10 mouse cellular contexts compared by ENCODE assay signal in the genomic region with DNA sequence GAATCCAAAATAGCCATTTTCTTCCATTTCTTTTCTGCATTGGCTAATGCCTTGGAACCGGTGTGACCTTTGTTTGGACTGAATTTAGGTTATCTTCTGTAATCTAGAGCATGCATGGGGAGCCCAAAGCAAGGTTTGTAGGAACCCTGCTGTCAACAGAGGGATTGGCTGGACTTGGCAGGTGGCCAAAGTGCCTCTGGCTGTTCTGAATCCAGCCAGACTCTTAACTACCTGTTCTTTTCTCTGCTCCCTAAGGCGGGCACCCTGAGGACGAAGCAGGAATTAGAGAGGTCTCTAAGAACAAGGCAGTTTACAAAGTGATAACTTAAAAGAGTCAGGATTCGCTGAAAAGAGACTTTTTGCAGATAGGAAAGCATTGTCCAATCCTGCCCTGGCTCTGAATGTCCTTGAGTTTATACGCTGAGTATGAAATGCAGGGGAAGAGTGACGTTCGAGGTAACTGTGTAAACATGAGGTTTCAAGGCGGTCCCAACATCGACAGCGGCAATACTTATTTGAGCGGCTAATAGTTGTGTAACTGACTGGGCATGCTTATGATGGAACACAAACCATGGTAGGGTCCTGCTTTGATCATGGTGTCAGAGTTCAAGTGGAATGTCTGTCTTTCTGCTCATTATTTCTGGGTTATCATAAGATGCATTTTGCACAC. TPM values are rescaled to one million over a fixed set of nuclear protein-coding genes. Genes with fewer than 3 reads are reported as not detected.
DNase-seq lines count a peak whose midpoint lies in the region; ATAC-seq and TF ChIP-seq lines count a peak whose summit lies in the region.
"Had no signal": no experiment of that assay in that cellular context is flagged by ENCODE, and none has a peak within 500 bp of the region (broad histone marks: within the 10 kb centered on the region; RNA-seq: fewer than 3 reads in every experiment).

No protein-coding gene starts in this region.

- DNase-seq in heart, adult 11 months = peak; percentile 64
- no peak for DNase-seq in heart, embryonic 10.5 days (ENCODE audit: low spot score)
- DNase-seq in lung, embryonic 14.5 days = peak; percentile 49
- no peak for DNase-seq in lung, postnatal 10 days
- peak; percentile 46 for DNase-seq in adrenal gland, postnatal 10 days
- no peak for DNase-seq in layer of hippocampus, adult 2 months (ENCODE audit: low spot score in 2 of 2)
- DNase-seq in left cerebral cortex, postnatal 25 days (ENCODE audit: low spot score in 2 of 2) = no peak

- peaks cover 6% of the 10 kb centered on the region; the same call in 1 of the 2 replicates for H3K4me1 ChIP-seq in heart, embryonic 10.5 days
- no peaks in the 10 kb centered on the region for H3K4me1 ChIP-seq in lung, embryonic 14.5 days (ENCODE audit: insufficient read depth)
- peaks cover 5% of the 10 kb centered on the region; the same call in 1 of the 2 replicates for H3K4me1 ChIP-seq in intestine, embryonic 16.5 days (ENCODE audit: control insufficient read depth, insufficient read depth, low read length)

- peaks cover 5% of the 10 kb centered on the region; the same call in 1 of the 2 replicates for H3K27me3 ChIP-seq in heart, embryonic 10.5 days (ENCODE audit: insufficient read depth, poor library complexity, severe bottlenecking)
- H3K27me3 ChIP-seq in lung, embryonic 14.5 days (ENCODE audit: insufficient read depth, low read length) = no peaks in the 10 kb centered on the region
- no peaks in the 10 kb centered on the region for H3K27me3 ChIP-seq in intestine, embryonic 16.5 days (replicated peaks; ENCODE audit: control insufficient read depth, insufficient read depth, low read length)

- 75% methylated on average over 11 of the region's 11 CpGs for WGBS in heart, embryonic 10.5 days
- 45% methylated on average over 11 of the region's 11 CpGs for WGBS in lung, embryonic 14.5 days
- WGBS in intestine, embryonic 16.5 days = 46% methylated on average over 11 of the region's 11 CpGs

- H3K9ac ChIP-seq in lung, embryonic 14.5 days = no peak overlapping the region
- no peak overlapping the region for H3K9ac ChIP-seq in intestine, embryonic 16.5 days (ENCODE audit: low read depth, low read length)

- no peaks in the 10 kb centered on the region for H3K9me3 ChIP-seq in heart, embryonic 10.5 days
- no peaks in the 10 kb centered on the region for H3K9me3 ChIP-seq in lung, embryonic 14.5 days (ENCODE audit: low read depth, low read length)
- H3K9me3 ChIP-seq in intestine, embryonic 16.5 days (ENCODE audit: control insufficient read depth, low read length) = no peaks in the 10 kb centered on the region

- intact Hi-C loops in left cerebral cortex, postnatal 25 days (cut with DNase I) = no loop called here

- no peaks in the 10 kb centered on the region for H3K36me3 ChIP-seq in heart, embryonic 10.5 days
- H3K36me3 ChIP-seq in lung, embryonic 14.5 days (ENCODE audit: insufficient read depth) = no peaks in the 10 kb centered on the region
- no peaks in the 10 kb centered on the region for H3K36me3 ChIP-seq in intestine, embryonic 16.5 days (ENCODE audit: control insufficient read depth, insufficient read depth, low read length)

- H3K4me3 ChIP-seq in heart, embryonic 10.5 days = no peak overlapping the region
- no peak overlapping the region for H3K4me3 ChIP-seq in lung, embryonic 14.5 days (ENCODE audit: low read depth, low read length)
- H3K4me3 ChIP-seq in intestine, embryonic 16.5 days (ENCODE audit: low read length) = no peak overlapping the region
- no peak overlapping the region for H3K4me3 ChIP-seq in layer of hippocampus, adult 2 months

- no peak overlapping the region for H3K4me2 ChIP-seq in lung, embryonic 14.5 days
- no peak overlapping the region for H3K4me2 ChIP-seq in intestine, embryonic 16.5 days (ENCODE audit: low read depth, low read length)

- no peak for TF ChIP-seq CTCF in lung, embryonic 14.5 days (IDR thresholded peaks at IDR 0.05; ENCODE audit: low read depth)
- no peak for TF ChIP-seq CTCF in layer of hippocampus, adult 2 months (conservative IDR thresholded peaks at IDR 0.05)

- ATAC-seq in lung, embryonic 14.5 days (ENCODE audit: insufficient read depth) = peak; percentile 28; the same call in 1 of the 2 replicates
- ATAC-seq in intestine, embryonic 16.5 days = peak; percentile 56; the same call in 1 of the 2 replicates

- H3K27ac ChIP-seq in heart, embryonic 10.5 days = no peak overlapping the region
- no peak overlapping the region for H3K27ac ChIP-seq in lung, embryonic 14.5 days (ENCODE audit: low read depth)
- H3K27ac ChIP-seq in intestine, embryonic 16.5 days (ENCODE audit: low read length) = no peak overlapping the region
- no peak overlapping the region for H3K27ac ChIP-seq in layer of hippocampus, adult 2 months
- H3K27ac ChIP-seq: kidney, postnatal 0 days had no signal

RNA-seq across cellular contexts. Expression of a gene that starts 54.5 kb away (rescaled TPM):
- polyA plus RNA-seq in heart, embryonic 10.5 days (2016; fragmentation: Nextera tagmentation; extraction: Ambion mirVana) = 0.32 and 0.74 TPM in 2 replicates
- polyA plus RNA-seq in lung, embryonic 14.5 days (2014; fragmentation: Nextera tagmentation; extraction: Ambion mirVana) = 0.26 and 0.49 TPM in 2 replicates
- total RNA-seq in adrenal gland, postnatal 10 days (2021) = 1 to 10 TPM; 7.6 to 10.0 TPM
- 0.27 and 0.34 TPM in 2 replicates for polyA plus RNA-seq in intestine, embryonic 16.5 days (2015; fragmentation: Nextera tagmentation; extraction: Ambion mirVana)
- total RNA-seq in layer of hippocampus, adult 2 months (2021) = under 1 TPM; 0.44 to 0.52 TPM
- 1 to 10 TPM; 2.4 to 2.8 TPM for total RNA-seq in left cerebral cortex, postnatal 25 days (2021)
- total RNA-seq: CH12.LX had no signal

Comparison
In these comparisons a context has a peak if more than half of its experiments do, and no peak if none do; other contexts are left out.
1. DNase-seq: peak in heart, adult 11 months (single experiment), lung, embryonic 14.5 days (single experiment) and adrenal gland, postnatal 10 days (single experiment); none in heart, embryonic 10.5 days (single experiment), lung, postnatal 10 days (single experiment), layer of hippocampus, adult 2 months (0 of 2) and left cerebral cortex, postnatal 25 days (0 of 2).